Mouse (Mus musculus) lung, postnatal 25 days (tissue): ENCODE measurements around the gene Hgd.

Experiments used
- DNase-seq: peaks from one replicate; pipeline ENCODE4 v3.0.0; 2022; ENCODE audit warnings: low spot score

Hgd gene

DNA sequence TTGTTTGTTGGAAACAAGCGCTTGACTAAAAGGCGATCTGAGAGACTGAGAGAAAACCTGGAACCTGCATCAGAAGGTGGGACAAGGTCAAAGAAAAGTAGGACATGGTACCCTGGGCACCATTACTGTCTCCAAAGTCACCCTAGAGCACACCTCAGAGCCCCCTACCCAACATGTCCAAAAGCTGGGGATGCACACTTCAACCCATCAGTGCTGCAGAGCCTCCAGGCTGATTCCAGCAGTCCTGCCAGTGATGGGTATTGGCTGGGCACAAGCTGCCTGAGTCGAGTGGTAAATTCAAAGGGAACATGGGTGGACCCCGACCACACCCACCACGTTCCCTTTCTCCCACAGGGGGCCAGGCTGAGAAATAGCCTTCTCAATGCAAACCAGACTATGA is 95.4 kb downstream of the Hgd start:
- DNase-seq = no peak

DNA sequence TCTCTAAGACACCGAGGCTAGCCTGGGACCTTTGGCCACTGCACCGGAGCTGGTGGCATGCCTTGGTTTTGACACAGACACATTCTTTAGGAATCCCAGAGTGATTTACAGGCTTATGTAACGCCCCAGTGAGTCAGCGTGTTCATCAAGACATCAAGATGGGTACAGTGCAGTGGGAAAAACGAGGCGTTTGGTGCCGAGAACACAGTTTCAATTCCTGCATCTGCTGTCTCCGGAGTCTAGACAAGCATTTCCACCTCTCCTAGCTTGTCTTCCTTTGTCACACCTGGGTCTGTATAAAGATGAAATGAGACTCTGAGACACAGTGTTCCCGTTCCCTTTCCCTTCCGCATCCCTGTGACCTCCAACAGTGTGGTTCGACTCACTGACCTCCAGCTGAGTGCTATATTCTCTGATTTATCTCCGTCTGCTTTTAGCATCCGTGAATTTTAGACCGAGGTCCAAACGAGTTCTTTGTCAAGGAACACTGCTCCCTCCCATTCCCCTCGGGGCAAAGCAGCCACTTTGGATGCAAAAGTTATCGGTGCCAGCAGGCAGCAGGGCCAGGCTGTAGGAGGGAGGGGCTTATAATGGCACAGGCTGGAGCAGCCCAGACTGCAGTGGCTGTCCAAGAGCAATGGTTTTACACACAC is 96.2 kb downstream of the Hgd start:
- DNase-seq = no peak

- DNase-seq = no peak
Measured at GRCm38 (mm10) chr16:37676677-37677072, 96.7 kb downstream of the Hgd start.

DNA sequence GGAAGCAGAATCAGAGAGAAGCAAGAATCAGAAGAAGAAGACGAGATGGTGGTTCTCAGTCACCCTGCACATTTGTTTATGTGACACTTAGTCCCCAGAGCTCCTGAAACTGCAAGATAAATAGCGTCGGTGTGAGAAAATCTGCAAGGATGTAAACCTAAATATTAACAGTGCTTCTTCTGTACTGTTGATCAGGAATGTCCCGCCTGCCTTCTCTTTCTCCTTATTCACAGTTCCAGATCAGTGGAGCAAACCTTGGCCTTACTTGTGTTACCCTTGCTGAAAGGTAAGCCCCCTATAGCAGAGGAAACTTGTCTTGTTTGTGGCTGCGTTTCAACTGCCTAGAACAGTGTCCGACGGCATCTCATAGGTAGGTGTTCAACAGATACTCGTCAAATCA is 97.6 kb downstream of the Hgd start:
- DNase-seq = no peak

- DNase-seq = no peak
Measured at GRCm38 (mm10) chr16:37680216-37680615, 100.3 kb downstream of the Hgd start.

DNA sequence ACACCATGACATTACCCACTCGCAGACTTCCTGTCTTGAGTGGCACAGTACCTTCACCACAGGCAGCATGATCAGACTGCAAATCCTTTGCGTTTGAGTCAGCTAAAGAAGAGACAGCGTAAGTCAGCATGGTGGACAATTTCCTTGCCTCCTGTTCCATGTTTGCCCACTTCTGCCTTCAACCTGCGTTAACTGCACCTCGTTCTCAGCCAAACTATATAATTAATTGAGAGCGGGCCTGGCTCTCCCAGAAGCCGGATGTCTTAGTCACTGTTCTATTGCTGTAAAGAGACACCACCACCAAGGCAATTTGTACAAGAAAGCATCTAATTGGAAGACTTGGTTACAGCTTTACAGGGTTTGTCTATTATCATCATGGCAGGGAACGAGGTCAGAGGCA is 100.9 kb downstream of the Hgd start:
- DNase-seq = no peak
